Mouse (Mus musculus) left cerebral cortex, postnatal 4 days (tissue): ENCODE measurements at regions not wholly inside any gene's neighbourhood (a gene's known extent, or its start where the extent isn't known, plus 50 kb on each side); places are given as distances from the start of the nearest gene placed in this dataset.
"Not testable (repeated sequence)": the region's sequence is repeated elsewhere in the genome, so short reads cannot be mapped to it uniquely, and the experiment has no call there.

Source experiments
- DNase-seq: peaks from one replicate; pipeline ENCODE4 v3.0.0-alpha.2; 2022
- intact Hi-C: fragments of 180-260 bp; cut with DNase I; formaldehyde crosslinking; loops from one replicate; pipeline ENCODE4 v1.15.1; 2025

- no peak for DNase-seq
- intact Hi-C loops: no loop called here
Measured at GRCm38 (mm10) chr8:56924724-56925123, 373.8 kb downstream of the Fbxo8 start.

- DNase-seq: no peak
- intact Hi-C loops: no loop called here
Measured at GRCm38 (mm10) chr8:56927166-56927565, 376.3 kb downstream of the Fbxo8 start.

GRCm38 (mm10) chr8:56929076-56929475 is 378.2 kb downstream of the Fbxo8 start:
- intact Hi-C loops: no loop called here

GRCm38 (mm10) chr8:56932421-56932820 is 381.5 kb downstream of the Fbxo8 start:
- no peak for DNase-seq
- intact Hi-C loops: no loop called here

More at GRCm38 (mm10) chr8:56929076-56929475, 378.2 kb downstream of the Fbxo8 start:
- no peak for DNase-seq

GRCm38 (mm10) chr8:56962186-56962585 is 358.6 kb upstream of the Hand2 start:
- intact Hi-C loops: no loop called here
- DNase-seq: no peak

- DNase-seq: no peak
Measured at GRCm38 (mm10) chr8:56970311-56970710, 350.5 kb upstream of the Hand2 start.

GRCm38 (mm10) chr8:56978994-56979393 is 341.8 kb upstream of the Hand2 start:
- no peak for DNase-seq
- intact Hi-C loops: no loop called here

More at GRCm38 (mm10) chr8:56970311-56970710, 350.5 kb upstream of the Hand2 start:
- intact Hi-C loops: no loop called here

- DNase-seq: peak; percentile 6
- intact Hi-C loops: no loop called here
Measured at GRCm38 (mm10) chr8:56979416-56979815, 341.4 kb upstream of the Hand2 start.

- no peak for DNase-seq
- intact Hi-C loops: no loop called here
Measured at GRCm38 (mm10) chr8:57010318-57011024, 310.3 kb upstream of the Hand2 start.

- DNase-seq: no peak
Measured at GRCm38 (mm10) chr8:57013813-57014320, 306.9 kb upstream of the Hand2 start.

GRCm38 (mm10) chr8:57016329-57016728 is 304.5 kb upstream of the Hand2 start:
- intact Hi-C loops: no loop called here
- no peak for DNase-seq

More at GRCm38 (mm10) chr8:57013813-57014320, 306.9 kb upstream of the Hand2 start:
- intact Hi-C loops: no loop called here

- peak; percentile 39 for DNase-seq
- intact Hi-C loops: not testable (repeated sequence)
Measured at GRCm38 (mm10) chr8:57028096-57028495, 292.7 kb upstream of the Hand2 start.

GRCm38 (mm10) chr8:57048490-57048889 is 272.3 kb upstream of the Hand2 start:
- intact Hi-C loops: no loop called here
- no peak for DNase-seq

- intact Hi-C loops: no loop called here
- DNase-seq: no peak
Measured at GRCm38 (mm10) chr8:57048909-57049308, 271.9 kb upstream of the Hand2 start.

GRCm38 (mm10) chr8:57052661-57053060 is 268.1 kb upstream of the Hand2 start:
- intact Hi-C loops: no loop called here
- DNase-seq: no peak

GRCm38 (mm10) chr8:57076995-57077394 is 243.8 kb upstream of the Hand2 start:
- intact Hi-C loops: no loop called here

GRCm38 (mm10) chr8:57086811-57087210 is 234.0 kb upstream of the Hand2 start:
- DNase-seq: no peak
- intact Hi-C loops: no loop called here

More at GRCm38 (mm10) chr8:57076995-57077394, 243.8 kb upstream of the Hand2 start:
- DNase-seq: no peak

GRCm38 (mm10) chr8:57092403-57092802 is 228.4 kb upstream of the Hand2 start:
- no peak for DNase-seq
- intact Hi-C loops: no loop called here

- DNase-seq: no peak
- intact Hi-C loops: no loop called here
Measured at GRCm38 (mm10) chr8:57095169-57095568, 225.6 kb upstream of the Hand2 start.

- DNase-seq, intact Hi-C loops: not testable (repeated sequence)
Measured at GRCm38 (mm10) chr8:57110765-57111402, 209.9 kb upstream of the Hand2 start.

GRCm38 (mm10) chr8:57111403-57111771 is 209.4 kb upstream of the Hand2 start:
- no peak for DNase-seq
- intact Hi-C loops: no loop called here

GRCm38 (mm10) chr8:57113915-57114314 is 206.9 kb upstream of the Hand2 start:
- DNase-seq: no peak
- intact Hi-C loops: no loop called here
